Mouse (Mus musculus): Measurements from ENCODE around the gene Srgap3.
A peak's percentile ranks its signal among the peaks of the same experiment; 100 is the strongest.

Gene Srgap3

DNA sequence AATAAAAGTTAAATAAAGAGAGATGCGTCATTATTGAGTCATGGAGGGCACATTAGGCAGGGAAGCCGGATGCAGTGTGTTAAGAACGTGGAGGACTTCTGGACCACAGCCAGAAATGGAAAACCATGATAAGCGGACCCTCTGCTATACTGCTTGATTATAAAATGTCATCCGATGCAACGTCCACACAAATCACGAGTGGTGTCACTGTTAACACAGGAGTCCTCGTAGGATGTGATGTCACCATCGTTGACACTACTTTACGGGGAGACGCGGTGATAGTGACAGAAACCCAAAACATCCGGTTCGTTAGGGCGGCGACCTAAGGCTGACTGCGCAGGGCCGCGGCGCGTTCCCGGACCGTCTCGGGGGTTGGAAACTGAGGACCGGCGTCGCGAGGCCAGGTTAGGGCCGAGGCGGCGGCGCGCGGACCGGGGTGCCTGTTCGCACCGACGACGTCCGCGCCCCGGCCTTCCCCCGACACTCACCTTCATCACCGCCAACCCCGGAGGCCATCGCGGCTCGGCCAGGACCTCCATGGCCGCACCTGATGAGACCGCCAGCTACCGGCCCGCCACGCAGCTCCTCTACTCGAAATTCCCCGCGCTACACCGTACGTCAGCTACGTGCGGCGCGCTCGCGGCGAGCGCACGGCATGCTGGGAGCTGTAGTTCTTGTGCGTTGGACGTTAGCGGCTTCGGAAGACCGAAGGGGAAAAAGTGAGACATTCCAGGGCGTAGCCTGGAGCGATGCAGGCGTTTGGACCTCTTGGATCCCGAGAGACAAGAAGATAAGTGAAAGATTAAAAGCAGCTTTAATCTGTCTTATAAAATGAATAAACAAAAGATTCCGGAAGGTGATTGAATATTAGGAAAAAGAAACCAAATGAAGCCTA lies 250.8 kb downstream of the Srgap3 start, which contains the start of gene Rad18:
Rad18 (minus strand) TSS at position 631 of the 895 bp plus-strand sequence.
- H3K9me3 ChIP-seq (ENCODE audit: low read length): peaks cover 4% of the 10 kb centered on the region; the same call in 1 of the 2 replicates
- no peak for TF ChIP-seq CTCF (conservative IDR thresholded peaks at IDR 0.05; ENCODE audit: low read length)
- no peak for TF ChIP-seq POU5F1 (IDR thresholded peaks at IDR 0.05; ENCODE audit: borderline replicate concordance, low read length)
- no peak for TF ChIP-seq NANOG (IDR thresholded peaks at IDR 0.05; ENCODE audit: borderline replicate concordance, low read length)
- H3K4me3 ChIP-seq (replicated peaks; ENCODE audit: low read length): peak within 1 kb of the TSS; percentile 89
- H3K4me1 ChIP-seq (replicated peaks; ENCODE audit: low read depth, low read length): peaks cover 33% of the 10 kb centered on the region
- peaks cover 24% of the 10 kb centered on the region for H3K36me3 ChIP-seq (ENCODE audit: insufficient read depth, low read length)
- peaks cover 18% of the 10 kb centered on the region for H3K27me3 ChIP-seq (ENCODE audit: insufficient read depth, low read length)

DNA sequence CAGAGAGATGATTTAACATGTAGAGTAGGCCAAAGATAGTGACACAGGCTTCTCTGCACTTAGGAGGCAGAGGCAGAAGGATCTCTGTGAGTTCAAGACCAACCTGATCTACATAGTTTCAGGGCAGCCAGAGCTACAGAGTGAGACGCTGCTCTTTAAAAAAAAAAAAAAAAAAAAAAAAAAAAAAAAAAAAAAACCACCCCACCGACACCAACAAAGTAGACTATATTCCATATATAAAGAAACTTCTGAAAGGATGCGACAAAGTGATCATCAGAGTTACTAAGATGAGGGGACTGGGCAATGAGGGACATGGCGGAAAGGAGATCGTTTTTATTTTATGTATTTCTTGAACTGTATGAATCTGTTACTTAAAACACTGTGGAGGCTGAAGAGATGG lies 252.6 kb downstream of the Srgap3 start:
- Histone ChIP-seq H3K4me1 (replicated peaks; ENCODE audit: low read depth, low read length) (peaks cover 33% of the 10 kb centered on the region), H3K4me3 (replicated peaks; ENCODE audit: low read length) (no peak overlapping the region), H3K9me3 (ENCODE audit: low read length) (no peaks in the 10 kb centered on the region), H3K27me3 (ENCODE audit: insufficient read depth, low read length) (peaks cover 18% of the 10 kb centered on the region), H3K36me3 (ENCODE audit: insufficient read depth, low read length) (peaks cover 42% of the 10 kb centered on the region)
- TF ChIP-seq CTCF (conservative IDR thresholded peaks at IDR 0.05; ENCODE audit: low read length): no peak
- TF ChIP-seq POU5F1 (IDR thresholded peaks at IDR 0.05; ENCODE audit: borderline replicate concordance, low read length): no peak
- no peak for TF ChIP-seq NANOG (IDR thresholded peaks at IDR 0.05; ENCODE audit: borderline replicate concordance, low read length)

DNA sequence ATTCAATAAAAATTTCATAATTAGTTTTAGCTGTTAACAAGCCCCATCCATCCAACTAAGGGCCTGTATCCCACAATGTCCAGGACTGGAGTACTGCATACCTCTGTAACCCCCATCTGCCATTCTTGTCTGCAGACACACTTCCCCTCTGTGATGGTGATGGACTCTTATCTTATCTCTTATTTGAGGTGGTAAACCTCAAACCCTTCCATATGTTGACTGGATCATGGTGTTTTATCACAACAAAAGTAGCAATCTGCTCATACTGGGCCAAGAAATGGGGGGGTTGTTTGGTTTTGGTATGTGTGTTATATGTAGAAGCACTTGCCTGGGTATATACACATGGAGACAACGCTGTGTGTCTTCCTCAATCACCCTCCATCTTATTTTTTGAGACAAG lies 255.5 kb downstream of the Srgap3 start:
- H3K36me3 ChIP-seq (ENCODE audit: insufficient read depth, low read length): peaks cover 70% of the 10 kb centered on the region
- H3K4me3 ChIP-seq (replicated peaks; ENCODE audit: low read length): no peak overlapping the region
- H3K4me1 ChIP-seq (replicated peaks; ENCODE audit: low read depth, low read length): peaks cover 29% of the 10 kb centered on the region

DNA sequence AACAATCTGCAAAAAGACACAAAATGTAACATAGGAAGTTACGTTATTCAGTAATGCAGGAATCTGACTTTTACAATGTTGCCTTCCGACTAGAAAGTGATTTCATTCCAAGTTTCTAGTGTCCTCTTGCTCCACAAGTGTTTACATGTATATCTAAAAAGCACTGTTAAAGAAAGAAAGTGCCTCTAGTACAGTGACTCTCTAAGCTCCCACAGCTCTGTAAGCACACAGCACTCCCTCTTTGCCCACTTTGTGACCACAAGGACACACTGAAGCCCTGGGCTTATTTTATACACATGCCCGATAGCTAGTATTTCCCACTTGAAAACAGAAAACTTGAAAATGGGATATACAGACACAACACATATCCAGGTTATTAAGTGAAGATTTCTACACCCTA lies 259.0 kb downstream of the Srgap3 start:
- H3K9me3 ChIP-seq (ENCODE audit: low read length): no peaks in the 10 kb centered on the region
- peaks cover 17% of the 10 kb centered on the region for H3K4me1 ChIP-seq (replicated peaks; ENCODE audit: low read depth, low read length)
- TF ChIP-seq NANOG (IDR thresholded peaks at IDR 0.05; ENCODE audit: borderline replicate concordance, low read length) (no peak), POU5F1 (IDR thresholded peaks at IDR 0.05; ENCODE audit: borderline replicate concordance, low read length) (no peak), CTCF (conservative IDR thresholded peaks at IDR 0.05; ENCODE audit: low read length) (no peak)
- no peak overlapping the region for H3K4me3 ChIP-seq (replicated peaks; ENCODE audit: low read length)
- no peaks in the 10 kb centered on the region for H3K27me3 ChIP-seq (ENCODE audit: insufficient read depth, low read length)
- H3K36me3 ChIP-seq (ENCODE audit: insufficient read depth, low read length): peaks cover 89% of the 10 kb centered on the region

More for the DNA sequence above, 255.5 kb downstream of the Srgap3 start:
- TF ChIP-seq CTCF (conservative IDR thresholded peaks at IDR 0.05; ENCODE audit: low read length) (no peak), POU5F1 (IDR thresholded peaks at IDR 0.05; ENCODE audit: borderline replicate concordance, low read length) (no peak), NANOG (IDR thresholded peaks at IDR 0.05; ENCODE audit: borderline replicate concordance, low read length) (no peak)
- H3K27me3 ChIP-seq (ENCODE audit: insufficient read depth, low read length): no peaks in the 10 kb centered on the region
- no peaks in the 10 kb centered on the region for H3K9me3 ChIP-seq (ENCODE audit: low read length)

DNA sequence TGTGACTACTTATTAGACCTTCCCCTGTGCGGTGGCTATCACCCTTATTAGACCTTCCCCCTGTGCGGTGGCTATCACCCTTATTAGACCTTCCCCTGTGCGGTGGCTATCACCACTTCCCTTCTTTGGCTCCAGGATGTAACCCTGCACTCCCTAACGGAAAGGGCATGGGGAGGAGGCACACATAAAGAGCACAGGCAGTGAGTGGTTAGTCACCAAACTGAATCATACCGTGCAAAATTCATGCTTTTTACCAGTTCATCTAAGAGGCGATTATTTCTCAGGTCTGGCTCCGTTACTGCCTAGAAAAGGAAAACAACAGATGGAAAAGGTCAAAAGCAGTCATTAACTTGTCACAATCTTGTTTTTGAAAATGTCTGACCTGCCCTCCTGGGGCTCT lies 260.6 kb downstream of the Srgap3 start:
- H3K4me3 ChIP-seq (replicated peaks; ENCODE audit: low read length): no peak overlapping the region
- H3K9me3 ChIP-seq (ENCODE audit: low read length): no peaks in the 10 kb centered on the region
- TF ChIP-seq POU5F1 (IDR thresholded peaks at IDR 0.05; ENCODE audit: borderline replicate concordance, low read length) (no peak), NANOG (IDR thresholded peaks at IDR 0.05; ENCODE audit: borderline replicate concordance, low read length) (no peak), CTCF (conservative IDR thresholded peaks at IDR 0.05; ENCODE audit: low read length) (no peak)
- H3K27me3 ChIP-seq (ENCODE audit: insufficient read depth, low read length): no peaks in the 10 kb centered on the region
- H3K36me3 ChIP-seq (ENCODE audit: insufficient read depth, low read length): peaks cover 88% of the 10 kb centered on the region
- H3K4me1 ChIP-seq (replicated peaks; ENCODE audit: low read depth, low read length): peaks cover 17% of the 10 kb centered on the region

DNA sequence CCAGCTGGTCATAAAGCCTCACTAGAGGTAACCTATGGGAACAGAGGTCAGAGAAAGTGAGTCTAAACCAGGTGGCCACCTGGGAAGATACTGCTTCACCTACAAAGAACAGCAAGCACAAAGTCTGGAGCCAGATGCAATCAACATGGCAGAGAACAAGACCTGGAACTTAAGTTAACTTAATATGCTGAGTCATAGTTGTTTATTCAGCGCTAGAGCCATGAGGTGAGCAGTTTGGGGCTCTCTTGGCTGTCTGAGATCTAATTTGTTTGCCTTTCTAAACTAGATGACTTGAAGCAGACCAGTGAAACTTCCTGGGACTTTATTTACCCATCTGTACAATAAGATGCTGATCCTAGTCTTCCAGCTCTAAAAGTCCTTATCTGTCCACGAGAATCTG lies 263.0 kb downstream of the Srgap3 start:
- no peak for TF ChIP-seq NANOG (IDR thresholded peaks at IDR 0.05; ENCODE audit: borderline replicate concordance, low read length)
- no peak for TF ChIP-seq CTCF (conservative IDR thresholded peaks at IDR 0.05; ENCODE audit: low read length)
- no peak for TF ChIP-seq POU5F1 (IDR thresholded peaks at IDR 0.05; ENCODE audit: borderline replicate concordance, low read length)

More for the DNA sequence above, 263.0 kb downstream of the Srgap3 start:
- peaks cover 17% of the 10 kb centered on the region for H3K4me1 ChIP-seq (replicated peaks; ENCODE audit: low read depth, low read length)
- no peaks in the 10 kb centered on the region for H3K27me3 ChIP-seq (ENCODE audit: insufficient read depth, low read length)
- H3K9me3 ChIP-seq (ENCODE audit: low read length): no peaks in the 10 kb centered on the region
- H3K4me3 ChIP-seq (replicated peaks; ENCODE audit: low read length): no peak overlapping the region
- peaks cover 87% of the 10 kb centered on the region for H3K36me3 ChIP-seq (ENCODE audit: insufficient read depth, low read length)

Measured in E14TG2a.4 (cell line).